Mouse (Mus musculus) cerebellum, adult 2 months (tissue): ENCODE results near the gene Fam78a.

Source experiments
- CTCF ChIP-seq: fragments of 200-500 bp; IDR thresholded peaks from 2 replicates; pipeline ENCODE4 v1.5.1; 2011; ENCODE audit warnings: low read depth, mild to moderate bottlenecking, control low read depth, low read length, moderate library complexity, borderline replicate concordance; ENCODE audit not compliant: insufficient read depth
- POLR2A ChIP-seq: fragments of 200-500 bp; IDR thresholded peaks from 2 replicates; pipeline ENCODE4 v1.6.1; 2011; ENCODE audit warnings: low read length, control low read depth, borderline replicate concordance; ENCODE audit not compliant: insufficient read depth

GRCm38 (mm10) chr2:32066005-32066404, 18.7 kb downstream of the Fam78a start:
- no peak for TF ChIP-seq CTCF
- TF ChIP-seq POLR2A, result no peak
